Mouse (Mus musculus) heart, postnatal 25 days (tissue): ENCODE measurements at regions not wholly inside any gene's neighbourhood (a gene's known extent, or its start where the extent isn't known, plus 50 kb on each side); places are given as distances from the start of the nearest gene placed in this dataset.

Experiments
- DNase-seq: peaks from one replicate; pipeline ENCODE4 v3.0.0; 2022; ENCODE audit warnings: low spot score
- intact Hi-C: fragments of 180-260 bp; cut with DNase I; formaldehyde crosslinking; loops from one replicate; pipeline ENCODE4 v1.15.1; 2025

DNA sequence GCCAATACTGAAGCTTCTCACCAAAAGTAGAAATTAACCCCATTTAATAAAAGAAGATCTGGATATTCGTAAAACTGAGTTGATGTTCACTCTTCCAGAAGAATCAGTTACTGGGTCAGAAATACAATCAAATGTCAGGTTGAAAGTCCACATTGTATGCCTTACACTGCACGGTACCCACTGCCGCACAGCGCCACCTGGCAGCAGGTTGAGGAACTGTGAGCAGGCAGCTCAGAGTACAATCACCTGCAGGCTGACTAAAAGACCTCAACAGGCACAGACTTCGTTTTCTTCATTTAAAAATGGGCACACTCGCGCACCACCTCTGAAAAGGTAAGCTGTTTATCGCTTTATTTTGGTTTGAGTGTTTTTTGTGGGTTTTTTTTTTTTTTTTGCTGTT is 341.8 kb upstream of the Mms22l start:
- DNase-seq: no peak
- intact Hi-C loops: loop anchor here (5.0 kb wide), 1 partner anchor 1677 kb away; no protein-coding TSS in a partner anchor

DNA sequence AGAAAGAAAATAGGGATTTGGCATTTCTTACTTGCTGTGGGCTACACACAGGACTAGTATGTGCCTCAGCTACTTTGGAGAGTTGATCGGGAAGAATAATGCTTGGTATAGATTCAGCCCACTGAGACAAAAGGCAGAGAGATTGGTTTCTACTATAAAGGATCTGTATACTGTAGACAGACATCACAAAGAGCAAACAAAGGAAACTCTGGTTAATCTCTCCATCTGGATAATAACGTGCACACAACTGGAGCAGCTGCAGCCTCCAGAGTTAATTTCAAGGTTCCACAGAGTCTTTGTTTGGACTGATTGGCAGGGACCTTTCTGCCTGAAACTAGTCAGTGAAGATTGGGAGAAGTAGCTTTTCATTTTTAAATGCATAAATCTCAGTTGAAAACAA is 322.5 kb upstream of the Mms22l start:
- no peak for DNase-seq
- intact Hi-C loops: no loop called here

DNA sequence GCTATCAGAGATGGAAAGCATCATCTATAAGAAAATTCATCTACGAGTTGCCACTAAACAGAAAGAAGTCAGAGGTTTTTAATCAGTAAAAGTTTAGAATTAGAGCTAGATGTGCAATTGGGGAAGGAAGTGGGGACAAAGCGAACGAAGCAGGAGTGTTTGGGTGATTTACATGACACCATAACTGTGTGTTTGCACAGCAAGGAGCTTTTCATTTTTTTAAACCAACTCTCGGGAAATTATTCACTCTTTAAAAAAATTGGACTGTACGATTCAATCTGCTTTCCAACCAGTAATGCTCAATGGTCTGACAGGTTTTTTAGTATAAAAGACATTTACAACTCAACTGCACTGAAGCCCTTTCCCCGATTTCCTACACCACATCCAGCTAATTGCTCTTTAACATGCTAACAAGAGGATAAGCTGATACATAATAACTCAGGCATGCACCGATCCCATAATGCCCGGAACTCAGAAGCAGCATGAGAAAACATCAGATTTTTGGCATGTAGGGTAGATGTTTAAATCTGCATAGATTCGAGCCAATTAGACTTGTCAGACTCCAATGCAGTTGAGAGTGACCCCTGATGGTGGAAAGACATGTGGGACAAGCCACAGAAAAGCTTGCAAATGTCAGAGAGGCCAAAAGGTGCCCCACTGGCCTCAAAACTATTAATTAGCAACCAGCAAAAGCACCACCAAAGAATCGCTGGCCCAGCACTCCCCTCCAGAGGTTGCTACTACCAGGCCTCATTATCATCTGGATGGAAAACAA is 282.8 kb upstream of the Mms22l start:
- no peak for DNase-seq
- intact Hi-C loops: no loop called here

DNA sequence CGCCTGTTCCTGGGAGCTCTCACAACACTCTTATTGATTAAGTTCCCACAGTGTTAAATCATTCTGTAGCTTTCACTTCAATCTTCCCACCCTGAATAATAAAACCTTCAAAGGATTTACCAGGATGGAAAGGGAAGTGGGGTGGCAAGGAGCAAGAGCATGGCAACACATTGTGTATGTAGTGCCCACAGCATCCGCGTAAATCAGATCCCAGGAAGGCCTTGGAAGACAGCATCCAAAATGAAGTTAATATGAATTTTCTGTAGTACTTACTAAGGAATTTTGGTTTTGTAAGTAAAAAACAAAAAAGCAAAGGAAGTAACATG is 282.3 kb upstream of the Mms22l start:
- intact Hi-C loops: no loop called here
- no peak for DNase-seq

DNA sequence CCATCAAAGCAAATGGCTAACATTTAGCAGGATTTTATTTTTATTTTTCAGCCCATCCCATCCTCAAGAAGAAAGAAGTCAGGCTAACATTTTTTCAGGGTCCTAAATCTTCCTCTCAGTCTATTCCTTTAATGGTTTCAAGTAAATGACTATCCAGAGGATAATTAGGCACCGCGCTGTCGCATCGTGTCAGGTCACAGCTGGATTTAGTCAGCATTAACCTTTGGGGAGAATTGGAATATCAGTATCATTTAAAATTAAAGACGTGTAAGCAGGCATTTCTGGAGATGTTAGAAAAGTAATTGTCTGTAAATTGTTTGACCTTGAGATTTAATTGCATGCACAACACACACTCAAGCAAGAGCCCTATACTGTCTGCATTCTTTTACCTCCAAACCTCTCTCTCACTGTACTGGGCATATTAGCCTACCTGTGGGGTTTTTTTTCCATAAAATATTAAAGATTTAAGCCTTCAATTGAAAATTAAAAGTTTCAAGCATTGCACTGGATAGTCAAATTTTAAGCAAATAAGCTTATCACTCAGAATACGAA is 277.8 kb upstream of the Mms22l start:
- intact Hi-C loops: no loop called here
- no peak for DNase-seq

DNA sequence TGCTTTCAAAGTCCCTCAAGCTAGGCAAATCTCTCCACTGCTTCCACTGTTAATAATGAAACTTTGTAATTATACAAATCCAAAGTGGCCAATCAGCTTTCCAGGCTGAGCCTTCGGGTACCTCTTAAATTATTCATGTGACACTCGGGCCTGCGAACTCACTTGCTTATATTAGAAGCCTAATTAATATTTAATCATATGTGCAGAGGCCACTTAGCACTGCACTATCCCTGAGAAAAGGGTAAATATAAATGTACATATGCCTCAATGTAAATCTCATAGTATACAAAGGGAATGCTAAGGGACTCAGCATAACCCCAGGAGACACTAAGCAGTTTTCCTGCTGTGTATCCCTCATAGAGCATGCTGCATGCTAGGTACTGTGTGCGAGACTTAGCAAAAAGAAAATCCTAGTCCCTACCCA is 277.2 kb upstream of the Mms22l start:
- no peak for DNase-seq
- intact Hi-C loops: no loop called here

DNA sequence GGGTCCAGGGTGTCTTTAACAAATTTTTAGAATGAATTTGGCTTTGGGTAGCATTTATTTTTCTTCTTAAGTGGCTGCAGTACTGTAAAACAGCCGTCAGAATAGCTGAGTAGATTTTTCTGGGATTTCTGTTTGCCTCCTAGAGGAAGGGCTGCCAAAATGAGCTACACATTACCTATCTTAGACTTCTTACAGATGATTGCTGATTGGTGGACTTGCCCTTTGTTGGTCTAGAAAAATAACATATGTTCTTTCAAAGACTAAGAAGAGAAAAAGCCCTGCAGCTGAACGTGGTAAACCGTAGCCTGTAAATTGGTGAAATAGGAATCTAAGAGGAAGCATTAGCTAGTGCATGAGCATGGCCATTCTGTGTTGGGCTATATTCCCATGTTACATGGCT is 276.7 kb upstream of the Mms22l start:
- intact Hi-C loops: no loop called here
- DNase-seq: no peak

DNA sequence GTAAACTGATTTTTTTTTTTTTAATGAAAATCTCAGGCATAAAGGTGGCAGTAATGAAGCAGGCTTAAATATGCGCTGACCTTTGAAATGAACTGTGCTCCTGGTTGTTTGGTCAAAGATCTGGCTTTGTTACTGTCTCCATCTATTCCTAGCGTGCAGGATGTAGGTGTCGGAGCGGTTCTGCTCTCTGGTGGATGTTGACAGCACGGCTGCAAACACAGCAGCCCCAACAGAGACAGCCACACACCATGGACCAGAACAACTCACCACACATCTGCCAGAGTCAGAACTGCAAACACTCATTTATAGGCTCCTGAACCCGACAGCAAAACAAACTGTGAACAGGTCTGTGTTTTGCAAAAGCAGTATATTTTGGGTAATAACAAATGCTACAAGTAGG is 251.1 kb upstream of the Mms22l start:
- DNase-seq: no peak
- intact Hi-C loops: loop anchor here (5.0 kb wide), 1 partner anchor 327 kb away; no protein-coding TSS in a partner anchor

DNA sequence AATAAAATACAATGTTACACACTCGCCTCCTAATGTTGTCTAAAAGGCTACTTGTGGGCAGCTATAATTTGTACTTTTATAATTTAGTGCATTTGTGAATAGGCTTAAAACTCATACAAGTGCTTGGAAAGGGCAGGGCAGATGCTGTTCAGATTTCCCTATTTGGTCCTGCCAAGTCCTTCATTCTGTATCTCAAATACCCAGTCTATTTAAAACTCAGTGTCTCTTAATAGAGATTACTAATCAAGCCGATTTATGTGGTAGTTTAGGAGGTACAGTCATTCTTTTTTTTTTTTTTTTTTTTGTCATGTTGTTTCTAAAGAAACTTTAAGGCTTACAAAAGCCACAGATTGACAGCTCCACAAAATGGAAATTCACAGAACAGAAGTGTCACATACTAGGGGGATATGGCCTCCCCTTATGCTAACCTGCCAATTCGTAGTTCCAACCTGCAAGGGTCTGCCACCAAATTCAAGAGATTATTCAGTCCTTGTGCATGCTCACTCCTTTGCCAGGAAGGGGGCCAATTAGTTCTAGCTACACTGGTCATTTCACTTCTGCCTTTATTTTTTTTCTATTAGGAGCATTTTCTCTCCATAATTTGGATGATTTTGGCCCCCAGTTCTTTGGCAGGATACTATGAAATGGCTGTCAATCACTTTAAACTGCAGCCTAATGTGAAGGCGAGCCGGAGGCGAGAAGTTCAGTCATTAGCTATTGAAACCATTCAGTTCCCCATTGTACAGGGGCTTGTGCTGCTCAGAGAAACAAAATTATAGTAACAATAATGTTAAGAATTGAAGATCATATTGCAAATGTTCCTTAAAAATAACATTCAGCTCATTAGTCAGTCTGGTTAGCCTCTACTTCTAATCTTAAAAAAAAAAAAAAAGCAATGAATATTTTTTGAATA is 247.9 kb upstream of the Mms22l start:
- DNase-seq: no peak
- intact Hi-C loops: loop anchor here (5.0 kb wide), 1 partner anchor 324 kb away; no protein-coding TSS in a partner anchor

DNA sequence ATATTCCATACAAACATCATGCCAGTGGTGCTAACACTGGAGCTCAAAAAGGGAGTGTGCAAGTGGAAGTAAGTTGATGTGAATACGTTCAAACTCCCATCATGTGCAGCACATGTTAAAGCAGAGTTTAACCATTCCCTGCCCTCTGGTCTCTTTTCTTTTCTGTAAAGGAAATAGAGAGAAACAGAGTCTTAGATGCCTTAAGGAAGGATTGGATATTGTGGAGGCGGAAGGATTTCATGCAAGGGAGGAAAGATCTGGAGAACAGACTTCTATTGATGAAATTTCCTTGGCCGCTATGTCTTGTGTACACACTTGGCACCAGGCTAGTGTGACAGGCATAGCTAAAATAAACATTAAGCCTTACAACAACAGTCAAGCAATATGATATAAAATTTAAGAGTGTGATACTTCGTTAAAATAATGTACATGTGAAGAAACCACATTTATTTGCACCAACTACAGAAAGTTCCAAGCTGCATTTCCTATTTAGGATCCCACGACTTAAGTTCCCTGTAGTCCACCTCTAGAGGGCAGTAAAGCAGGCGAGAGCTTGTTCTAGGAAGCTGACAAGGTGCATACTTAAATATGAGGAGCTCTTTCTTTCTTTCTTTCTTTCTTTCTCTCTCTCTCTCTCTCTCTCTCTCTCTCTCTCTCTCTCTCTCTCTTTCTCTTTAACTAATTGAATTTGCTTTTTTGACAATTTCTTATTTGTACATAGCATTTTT is 246.8 kb upstream of the Mms22l start:
- DNase-seq: no peak
- intact Hi-C loops: loop anchor here (5.0 kb wide), 1 partner anchor 323 kb away; no protein-coding TSS in a partner anchor

DNA sequence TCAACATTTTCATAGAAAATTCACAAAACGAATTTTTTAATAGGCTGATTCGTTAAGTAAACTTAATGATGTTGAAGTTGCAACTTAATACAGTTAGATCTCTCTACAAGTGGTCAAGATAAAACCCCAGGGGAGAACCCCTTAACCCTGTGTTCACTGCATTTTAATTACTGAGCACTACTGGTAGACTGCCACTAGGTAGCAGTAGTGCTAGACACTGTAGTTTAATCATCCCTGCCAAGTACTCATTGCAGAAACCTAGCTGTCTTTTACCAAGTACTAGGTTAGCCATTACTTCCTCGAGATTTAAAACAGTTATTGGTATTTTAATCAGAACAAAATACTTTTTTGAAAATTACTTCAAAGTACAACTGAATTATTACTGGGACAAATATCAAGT is 218.1 kb upstream of the Mms22l start:
- DNase-seq: no peak
- intact Hi-C loops: no loop called here
